Mouse (Mus musculus) hindbrain, embryonic 13.5 days (tissue): ENCODE results near the gene Arhgef10l. TPM values are rescaled to one million over a fixed set of nuclear protein-coding genes. Genes with fewer than 3 reads are reported as not detected.

ENCODE experiments used
- ATAC-seq: fragments of 200-750 bp; cut with Nextera tagmentation; 2 replicates; pipeline ENCODE4 v1.8.0; 2017; ENCODE audit warnings: moderate TSS enrichment; ENCODE audit not compliant: low FRiP score
- H3K27ac ChIP-seq: fragments of 300-500 bp; sonication (generic); 2 replicates; pipeline ENCODE4 v1.5.1; 2015; ENCODE audit warnings: inconsistent platforms, mild to moderate bottlenecking, moderate library complexity
- H3K27me3 ChIP-seq: fragments of 300-500 bp; sonication (generic); 2 replicates; pipeline ENCODE4 v1.6.1; 2015; ENCODE audit warnings: mild to moderate bottlenecking, inconsistent platforms
- H3K36me3 ChIP-seq: fragments of 300-500 bp; sonication (generic); 2 replicates; pipeline ENCODE4 v1.6.1; 2015; ENCODE audit warnings: mild to moderate bottlenecking, inconsistent platforms
- H3K4me1 ChIP-seq: fragments of 300-500 bp; sonication (generic); replicated peaks from 2 replicates; pipeline ENCODE4 v1.6.1; 2015; ENCODE audit warnings: inconsistent platforms
- H3K4me2 ChIP-seq: fragments of 300-500 bp; sonication (generic); 2 replicates; pipeline ENCODE4 v1.6.1; 2015; ENCODE audit warnings: inconsistent platforms, mild to moderate bottlenecking, moderate library complexity
- H3K4me3 ChIP-seq: fragments of 300-500 bp; sonication (generic); 2 replicates; pipeline ENCODE4 v1.5.1; 2015; ENCODE audit warnings: mild to moderate bottlenecking, inconsistent platforms
- H3K9ac ChIP-seq: fragments of 300-500 bp; sonication (generic); 2 replicates; pipeline ENCODE4 v1.6.1; 2015; ENCODE audit warnings: mild to moderate bottlenecking, inconsistent platforms
- H3K9me3 ChIP-seq: fragments of 300-500 bp; sonication (generic); 2 replicates; pipeline ENCODE4 v1.6.1; 2016; ENCODE audit warnings: inconsistent platforms
- WGBS: fragments of 180-500 bp; shearing (Covaris S2); methylation state at CpG from one replicate; pipeline ENCODE4 v1.1.7; 2015; 5-methylcytosine and 5-hydroxymethylcytosine counted together
- polyA plus RNA-seq: library from polyadenylated mRNA; unstranded; fragments of >200 nt; fragmentation: Nextera tagmentation; extraction: Ambion mirVana; gene quantifications from 2 replicates; pipeline ENCODE4 v1.2.1, GENCODE M21; 2015

Gene Arhgef10l
- polyA plus RNA-seq, 1 experiment from 2014 or later: 23.2 TPM

DNA sequence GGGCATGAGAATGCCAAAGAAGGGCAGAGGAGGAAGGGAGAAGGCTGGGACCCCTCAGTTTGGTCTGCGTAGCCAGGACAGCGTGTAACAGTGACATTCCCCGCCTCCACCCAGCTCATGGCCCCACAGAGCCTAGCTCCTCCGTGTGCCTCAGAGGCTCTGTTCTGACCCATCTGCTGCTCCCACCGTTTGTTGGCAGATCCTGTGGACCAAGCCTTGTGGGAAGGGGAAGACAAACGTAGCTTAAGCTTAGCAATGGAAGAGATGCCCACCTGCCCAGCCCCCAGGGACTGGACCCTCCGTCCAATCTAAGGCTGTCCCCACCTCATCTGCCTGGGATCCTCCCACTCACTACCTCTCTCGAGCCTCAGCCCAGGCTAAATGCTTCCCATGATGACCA, 28.5 kb downstream of the Arhgef10l start:
- Histone ChIP-seq H3K27ac (no peak overlapping the region), H3K27me3 (no peaks in the 10 kb centered on the region), H3K4me3 (no peak overlapping the region)

DNA sequence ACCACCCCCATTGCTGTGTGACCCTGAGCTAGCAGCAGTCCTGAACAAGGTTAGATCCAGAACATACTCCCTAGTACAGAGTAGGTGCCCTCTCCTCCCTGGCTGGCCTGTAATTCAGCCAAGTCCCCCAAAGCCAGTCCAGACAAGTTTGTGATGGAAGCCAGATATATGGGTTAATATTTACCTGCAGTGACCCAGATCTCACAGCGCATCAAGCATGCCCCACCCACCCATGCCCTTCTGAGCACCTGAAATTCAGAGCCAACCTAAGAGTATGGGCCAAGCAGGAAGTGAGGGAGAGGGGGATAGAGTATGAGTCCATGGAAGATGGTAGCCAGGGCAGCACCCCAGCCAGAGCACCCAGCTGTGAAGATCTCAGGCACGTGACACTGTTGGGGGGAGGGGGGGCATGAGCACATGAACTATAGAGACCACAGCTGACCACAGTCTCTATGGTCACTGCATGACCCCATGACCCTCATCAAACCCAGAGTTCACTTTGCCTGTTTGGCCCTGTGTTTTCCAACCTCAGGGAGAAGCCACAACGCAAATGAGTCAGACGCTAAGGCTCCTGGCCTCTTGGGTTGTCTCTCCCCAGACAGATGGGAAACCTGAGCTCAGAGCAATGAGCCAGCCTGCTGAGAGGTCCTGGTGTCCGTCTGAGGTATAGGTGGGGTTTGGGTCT, 29.4 kb downstream of the Arhgef10l start:
- no peak for ATAC-seq
- peaks cover 68% of the 10 kb centered on the region for H3K4me1 ChIP-seq
- 82% methylated on average over 5 of the region's 5 CpGs for WGBS

More for the DNA sequence above, 28.5 kb downstream of the Arhgef10l start:
- peaks cover 20% of the 10 kb centered on the region for H3K36me3 ChIP-seq
- H3K4me1 ChIP-seq: peaks cover 69% of the 10 kb centered on the region
- H3K4me2 ChIP-seq: no peak overlapping the region
- 80% methylated on average over 8 of the region's 8 CpGs for WGBS
- no peaks in the 10 kb centered on the region for H3K9me3 ChIP-seq
- no peak for ATAC-seq
- H3K9ac ChIP-seq: no peak overlapping the region

DNA sequence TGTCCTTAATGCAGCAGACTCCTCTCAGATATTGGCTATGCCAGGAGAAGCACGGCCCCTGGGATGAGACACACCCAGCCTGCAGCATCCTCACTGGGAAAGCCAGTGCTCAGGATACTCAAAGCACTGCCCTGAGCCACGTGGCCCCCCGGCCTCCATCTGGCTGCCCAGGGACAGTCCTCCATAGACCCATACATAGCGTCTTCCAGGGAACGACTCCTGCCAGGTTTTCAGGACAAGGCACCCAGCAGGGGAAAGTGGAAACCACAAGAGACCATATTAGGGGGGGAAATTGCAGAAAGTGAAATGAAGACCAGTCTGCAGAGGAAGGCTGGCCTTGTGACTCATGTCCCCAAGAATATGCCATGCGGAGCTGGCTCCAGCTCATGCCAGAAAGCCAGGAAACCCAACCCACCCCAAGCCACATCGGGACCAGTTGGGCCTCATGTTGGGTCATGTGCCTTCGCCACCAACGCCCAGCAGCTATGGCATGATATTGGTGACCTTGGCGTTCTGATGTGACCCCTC, 30.9 kb downstream of the Arhgef10l start:
- no peak for ATAC-seq
- H3K4me1 ChIP-seq: peaks cover 67% of the 10 kb centered on the region
- H3K27ac ChIP-seq: peak overlapping the region; percentile 35; the same call in 1 of the 2 replicates
- WGBS: 80% methylated on average over 10 of the region's 10 CpGs
- H3K9me3 ChIP-seq: no peaks in the 10 kb centered on the region
- no peak overlapping the region for H3K4me2 ChIP-seq
- H3K4me3 ChIP-seq: no peak overlapping the region
- H3K9ac ChIP-seq: 0 out of 2 replicates have a peak overlapping the region, but pooled peaks have one; percentile 19
- H3K36me3 ChIP-seq: peaks cover 19% of the 10 kb centered on the region
- no peaks in the 10 kb centered on the region for H3K27me3 ChIP-seq

More for the DNA sequence above, 29.4 kb downstream of the Arhgef10l start:
- H3K27ac ChIP-seq: no peak overlapping the region
- no peaks in the 10 kb centered on the region for H3K27me3 ChIP-seq
- no peak overlapping the region for H3K4me3 ChIP-seq
- H3K36me3 ChIP-seq: peaks cover 19% of the 10 kb centered on the region
- H3K9ac ChIP-seq: no peak overlapping the region
- no peak overlapping the region for H3K4me2 ChIP-seq
- no peaks in the 10 kb centered on the region for H3K9me3 ChIP-seq

DNA sequence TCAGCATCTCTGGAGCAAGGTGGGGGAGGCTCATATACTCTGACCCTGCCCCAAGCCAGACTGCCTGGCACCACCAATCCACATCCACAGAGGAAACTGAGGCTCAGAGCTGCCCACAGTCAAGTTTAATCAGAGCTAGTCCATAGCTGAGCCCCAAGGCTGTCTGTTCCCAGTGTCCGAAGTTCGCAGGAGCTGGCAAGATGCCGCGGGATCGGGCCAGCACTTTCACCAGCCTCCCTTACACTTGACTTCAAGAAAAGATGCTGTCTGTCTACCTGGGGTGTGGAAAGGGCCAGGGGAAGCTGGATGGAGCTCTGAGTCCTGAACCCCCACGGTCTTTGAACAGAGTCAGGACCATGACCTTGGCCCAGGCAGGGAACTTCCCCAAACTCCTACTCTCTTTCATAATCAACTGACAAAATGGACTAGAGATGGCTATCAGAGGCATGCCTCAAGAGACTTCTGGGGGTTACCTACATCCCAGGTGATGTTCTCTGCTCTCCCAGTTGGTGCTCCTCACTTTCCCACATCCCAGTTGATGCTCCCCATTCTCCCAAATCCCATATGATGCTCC, 34.4 kb downstream of the Arhgef10l start:
- WGBS: 80% methylated on average over 6 of the region's 6 CpGs
- no peak for ATAC-seq
- Histone ChIP-seq H3K27ac (peak overlapping the region; percentile 19; the same call in 1 of the 2 replicates), H3K4me2 (no peak overlapping the region), H3K4me1 (peaks cover 60% of the 10 kb centered on the region), H3K4me3 (no peak overlapping the region), H3K9me3 (no peaks in the 10 kb centered on the region), H3K36me3 (peaks cover 12% of the 10 kb centered on the region; the same call in 1 of the 2 replicates), H3K27me3 (no peaks in the 10 kb centered on the region), H3K9ac (peak overlapping the region; percentile 21; the same call in 1 of the 2 replicates)

DNA sequence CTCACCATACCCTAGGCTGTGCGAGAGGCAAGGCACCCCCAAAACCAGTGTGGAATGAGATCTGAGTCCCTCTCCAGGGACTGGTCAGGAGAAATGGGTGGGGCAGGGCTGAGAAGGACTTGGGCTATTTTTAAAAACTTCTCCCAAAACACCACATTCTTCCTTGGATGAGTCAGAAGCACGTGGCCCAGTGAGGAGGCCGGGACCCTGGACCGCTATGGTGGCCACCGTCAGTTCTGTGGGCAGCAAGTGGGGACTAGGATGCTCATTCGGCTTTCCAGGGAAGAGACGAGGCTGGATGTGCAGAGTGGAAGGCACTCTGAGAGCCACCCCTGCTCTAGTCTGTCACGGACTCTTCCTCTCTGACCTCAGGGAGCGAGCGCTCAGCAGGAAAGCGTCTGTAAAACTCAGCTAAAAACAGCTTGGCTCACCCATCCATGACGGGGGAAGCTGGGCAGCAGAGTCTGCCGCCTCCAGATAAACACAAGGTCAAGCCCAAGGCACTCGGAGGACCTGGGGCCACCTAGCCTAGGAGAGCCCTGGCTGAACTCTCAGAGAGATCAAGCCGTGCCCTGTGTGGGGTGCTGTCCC, 35.1 kb downstream of the Arhgef10l start:
- peak overlapping the region; percentile 21; the same call in 1 of the 2 replicates for H3K9ac ChIP-seq
- no peaks in the 10 kb centered on the region for H3K27me3 ChIP-seq
- peaks cover 12% of the 10 kb centered on the region; the same call in 1 of the 2 replicates for H3K36me3 ChIP-seq
- H3K9me3 ChIP-seq: no peaks in the 10 kb centered on the region
- H3K4me1 ChIP-seq: peaks cover 61% of the 10 kb centered on the region
- peak overlapping the region; percentile 19 for H3K27ac ChIP-seq
- H3K4me2 ChIP-seq: no peak overlapping the region
- H3K4me3 ChIP-seq: no peak overlapping the region
- WGBS: 41% methylated on average over 15 of the region's 15 CpGs
- ATAC-seq: no peak

DNA sequence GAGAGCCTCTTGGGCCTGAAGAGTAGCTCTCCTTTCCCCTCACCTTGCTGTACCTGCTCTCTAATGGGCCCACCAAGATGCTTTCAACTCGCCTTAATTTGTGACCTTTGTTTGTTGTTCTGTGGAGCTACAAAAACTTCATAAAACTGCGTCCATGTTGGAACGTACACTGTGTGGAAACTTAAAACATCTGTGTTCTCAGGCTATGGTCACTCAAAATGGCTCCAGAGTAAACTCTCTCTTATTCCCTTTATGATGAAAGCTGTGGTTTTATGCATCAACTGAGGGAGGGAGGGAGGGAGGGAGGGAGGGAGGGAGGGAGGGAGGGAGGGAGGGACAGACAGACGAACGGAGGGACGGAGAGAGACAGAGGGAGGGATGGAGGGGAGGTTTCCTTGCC, 35.7 kb downstream of the Arhgef10l start:
- H3K36me3 ChIP-seq: peaks cover 12% of the 10 kb centered on the region; the same call in 1 of the 2 replicates
- H3K4me3 ChIP-seq: no peak overlapping the region
- H3K27me3 ChIP-seq: no peaks in the 10 kb centered on the region
- H3K4me1 ChIP-seq: peaks cover 64% of the 10 kb centered on the region
- no peak overlapping the region for H3K4me2 ChIP-seq
- H3K27ac ChIP-seq: no peak overlapping the region
- H3K9ac ChIP-seq: no peak overlapping the region
- no peaks in the 10 kb centered on the region for H3K9me3 ChIP-seq
- no peak for ATAC-seq
- WGBS: 71% methylated on average over 4 of the region's 6 CpGs

DNA sequence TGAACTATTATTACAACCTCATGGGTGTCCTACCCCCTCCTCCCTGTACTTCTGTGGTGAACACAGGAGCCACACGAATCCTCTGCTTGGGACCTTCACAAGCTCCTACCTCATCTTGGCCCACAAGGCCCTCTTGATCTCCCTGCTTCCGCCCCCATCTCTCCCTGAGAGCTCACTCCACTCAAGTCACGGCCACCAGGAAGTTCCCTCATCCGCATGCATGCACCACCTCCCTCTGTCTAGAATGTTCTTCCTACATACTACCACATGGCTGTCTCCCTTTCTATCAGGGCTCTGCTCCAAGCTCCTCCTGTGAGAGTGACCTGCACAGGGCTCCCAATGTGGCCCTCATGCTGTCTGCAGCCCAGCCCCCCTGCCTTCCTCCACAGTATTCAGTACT, 36.8 kb downstream of the Arhgef10l start:
- peaks cover 68% of the 10 kb centered on the region for H3K4me1 ChIP-seq
- peak overlapping the region; percentile 53 for H3K27ac ChIP-seq
- no peaks in the 10 kb centered on the region for H3K9me3 ChIP-seq
- H3K9ac ChIP-seq: 0 out of 2 replicates have a peak overlapping the region, but pooled peaks have one; percentile 29
- H3K27me3 ChIP-seq: no peaks in the 10 kb centered on the region
- H3K36me3 ChIP-seq: peaks cover 12% of the 10 kb centered on the region; the same call in 1 of the 2 replicates
- no peak overlapping the region for H3K4me3 ChIP-seq
- no peak overlapping the region for H3K4me2 ChIP-seq
- WGBS: 84% methylated on average over 4 of the region's 4 CpGs
- no peak for ATAC-seq

DNA sequence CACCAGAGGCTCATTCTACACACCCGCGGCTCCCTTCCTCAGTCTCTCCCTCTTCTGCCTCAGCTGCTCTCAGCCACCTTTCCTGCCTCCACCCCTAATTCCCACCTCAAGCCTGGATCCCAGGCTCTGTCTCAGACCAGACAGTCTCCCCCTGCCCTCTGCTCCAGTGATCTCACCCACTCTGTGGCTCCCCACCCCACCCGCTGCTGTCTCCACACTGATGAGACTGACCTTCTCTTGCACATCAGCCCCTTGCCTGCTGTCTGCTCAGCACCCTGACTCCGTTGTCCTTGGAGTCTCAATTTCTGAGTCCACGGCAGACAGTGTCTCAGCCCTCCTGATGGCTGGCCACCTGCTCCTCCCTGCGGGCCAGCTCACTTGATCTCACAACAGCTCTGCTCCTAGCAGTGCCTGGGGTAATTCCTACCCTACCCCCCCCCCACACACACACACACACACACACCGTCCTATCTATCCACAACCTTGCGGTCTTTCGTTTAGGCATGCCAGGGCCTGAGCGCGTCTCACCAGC, 37.3 kb downstream of the Arhgef10l start:
- no peaks in the 10 kb centered on the region for H3K27me3 ChIP-seq
- peaks cover 73% of the 10 kb centered on the region for H3K4me1 ChIP-seq
- 56% methylated on average over 11 of the region's 11 CpGs for WGBS
- no peaks in the 10 kb centered on the region for H3K9me3 ChIP-seq
- peak overlapping the region; percentile 43; the same call in 1 of the 2 replicates for H3K9ac ChIP-seq
- peaks cover 8% of the 10 kb centered on the region; the same call in 1 of the 2 replicates for H3K36me3 ChIP-seq
- H3K27ac ChIP-seq: peak overlapping the region; percentile 53
- no peak overlapping the region for H3K4me3 ChIP-seq
- H3K4me2 ChIP-seq: no peak overlapping the region
- ATAC-seq: no peak

DNA sequence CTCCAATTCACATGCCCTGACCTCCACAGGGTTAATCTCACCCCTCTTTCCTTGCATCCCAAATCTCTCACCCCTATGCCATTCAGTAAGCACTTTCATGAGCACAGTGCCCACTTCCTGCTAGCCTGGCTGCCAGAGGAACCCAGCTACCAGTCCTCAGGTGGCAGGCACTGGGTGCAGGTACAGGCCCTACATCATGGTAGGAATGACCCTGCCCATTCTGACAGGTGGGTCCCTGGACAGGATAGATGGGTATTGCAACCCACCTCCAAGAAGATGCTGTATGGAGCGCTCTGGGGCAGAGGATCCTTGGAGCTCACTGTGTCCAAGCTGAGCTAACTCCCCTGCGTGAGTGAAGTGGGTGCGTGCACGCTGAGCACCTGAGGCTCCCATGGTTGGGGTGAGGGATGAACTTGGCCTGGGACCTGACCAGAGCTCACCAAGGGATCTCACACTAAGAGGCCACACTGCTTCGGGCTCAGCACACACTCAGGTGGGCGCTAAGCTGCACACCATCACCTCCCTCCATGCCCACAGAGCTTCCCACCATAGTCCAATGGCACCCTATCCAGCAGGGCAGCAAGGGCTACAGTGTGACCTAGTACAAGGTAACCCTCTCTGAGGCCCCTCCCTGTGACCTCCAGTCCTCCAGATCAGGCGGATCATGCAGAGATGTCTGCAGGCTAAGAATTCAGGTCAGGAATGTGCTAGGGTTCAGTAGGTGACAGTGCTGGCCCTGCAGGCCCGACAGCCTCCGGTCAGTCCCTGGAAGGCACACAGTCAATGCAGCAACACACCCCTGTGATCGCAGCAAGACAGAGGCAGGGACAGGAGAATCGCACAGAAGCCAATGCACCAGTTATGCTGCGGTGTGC, 39.9 kb downstream of the Arhgef10l start:
- H3K4me2 ChIP-seq: no peak overlapping the region
- peaks cover 3% of the 10 kb centered on the region; the same call in 1 of the 2 replicates for H3K36me3 ChIP-seq
- no peak for ATAC-seq
- peak overlapping the region; percentile 95 for H3K27ac ChIP-seq
- H3K27me3 ChIP-seq: no peaks in the 10 kb centered on the region
- peak overlapping the region; percentile 65; the same call in 1 of the 2 replicates for H3K9ac ChIP-seq
- peaks cover 70% of the 10 kb centered on the region for H3K4me1 ChIP-seq
- 67% methylated on average over 12 of the region's 12 CpGs for WGBS
- H3K9me3 ChIP-seq: no peaks in the 10 kb centered on the region
- no peak overlapping the region for H3K4me3 ChIP-seq

DNA sequence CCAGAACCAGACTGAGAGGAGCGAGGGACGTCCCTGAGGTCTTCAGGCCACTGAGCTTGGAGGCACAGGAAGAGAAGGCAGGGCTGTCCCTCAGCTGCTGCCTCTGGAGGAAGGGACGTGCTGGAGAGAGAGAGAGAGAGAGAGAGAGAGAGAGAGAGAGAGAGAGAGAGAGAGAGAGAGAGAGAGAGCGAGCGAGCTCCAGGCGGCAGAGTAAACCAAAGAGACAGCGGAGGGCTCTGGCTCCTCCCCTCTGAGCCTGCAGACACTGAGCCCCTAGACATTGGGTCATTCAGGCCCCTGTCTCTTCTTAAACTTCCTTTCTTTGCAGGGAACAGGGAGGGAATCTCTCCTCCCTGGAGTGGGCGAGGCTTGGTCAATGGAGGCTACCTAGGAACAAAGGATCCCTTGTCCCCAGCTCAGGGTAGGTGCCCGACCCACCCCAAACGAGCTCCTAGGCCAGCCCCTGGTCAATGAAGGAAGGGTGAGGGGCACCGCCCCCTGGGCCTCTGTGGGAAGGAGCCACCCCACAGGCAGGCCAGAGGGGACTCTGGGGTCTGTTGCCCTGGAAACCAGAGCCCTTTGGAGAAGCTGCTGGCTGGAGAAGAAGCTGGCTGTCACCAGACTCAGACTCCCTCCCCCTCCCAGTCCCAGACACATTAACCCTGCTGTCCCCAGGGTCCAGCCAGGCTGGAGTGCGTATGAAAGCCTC, 41.2 kb downstream of the Arhgef10l start:
- Histone ChIP-seq H3K4me2 (peak overlapping the region; percentile 44), H3K36me3 (peaks cover 3% of the 10 kb centered on the region; the same call in 1 of the 2 replicates), H3K27ac (peak overlapping the region; percentile 95), H3K4me1 (peaks cover 69% of the 10 kb centered on the region), H3K4me3 (no peak overlapping the region), H3K9me3 (no peaks in the 10 kb centered on the region), H3K27me3 (no peaks in the 10 kb centered on the region), H3K9ac (peak overlapping the region; percentile 65)
- peak; percentile 86 for ATAC-seq
- 3% methylated on average over 10 of the region's 12 CpGs for WGBS

DNA sequence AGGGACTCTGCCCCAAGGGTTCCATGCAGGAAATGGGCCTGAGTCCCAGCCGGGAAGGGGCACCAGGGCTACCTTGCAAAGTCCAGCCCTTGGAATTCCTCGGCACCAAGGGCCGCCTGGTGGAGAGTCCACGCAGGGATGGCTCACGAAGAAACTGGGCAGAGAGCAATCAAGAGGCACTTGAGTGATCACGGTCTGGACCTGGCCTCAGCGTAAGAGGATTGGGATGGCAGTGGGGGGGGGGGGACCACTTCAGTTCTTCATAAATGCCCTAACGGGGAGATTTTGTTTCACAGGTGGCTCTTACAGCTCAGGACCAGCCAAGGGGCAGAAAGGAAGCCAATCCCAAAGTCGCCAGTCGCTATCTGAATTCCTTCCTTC, 41.7 kb downstream of the Arhgef10l start:
- H3K4me2 ChIP-seq: peak overlapping the region; percentile 44
- H3K9ac ChIP-seq: peak overlapping the region; percentile 65
- WGBS: 3% methylated on average over 10 of the region's 10 CpGs
- peak overlapping the region; percentile 95 for H3K27ac ChIP-seq
- H3K4me1 ChIP-seq: peaks cover 63% of the 10 kb centered on the region
- ATAC-seq: no peak
- no peaks in the 10 kb centered on the region for H3K9me3 ChIP-seq
- H3K4me3 ChIP-seq: no peak overlapping the region
- peaks cover 3% of the 10 kb centered on the region; the same call in 1 of the 2 replicates for H3K36me3 ChIP-seq
- H3K27me3 ChIP-seq: no peaks in the 10 kb centered on the region
